Mouse (Mus musculus) kidney, postnatal 14 days (tissue): ENCODE data around the gene Abhd15.

Source experiments
- DNase-seq: peaks from one replicate; pipeline ENCODE4 v3.0.0; 2022; ENCODE audit warnings: mixed read lengths

Abhd15 gene

GRCm38 (mm10) chr11:77514832-77515636 lies at the start of gene Abhd15:
Abhd15 (plus strand) TSS chr11:77515121.
- peak; percentile 91 for DNase-seq

- no peak for DNase-seq
Observed at GRCm38 (mm10) chr11:77466544-77466943, 48.4 kb upstream of the Abhd15 start.

GRCm38 (mm10) chr11:77467157-77467556 lies 47.8 kb upstream of the Abhd15 start:
- peak; percentile 87 for DNase-seq

- DNase-seq, result peak; percentile 79
Observed at GRCm38 (mm10) chr11:77467784-77468183, 47.1 kb upstream of the Abhd15 start.

- no peak for DNase-seq
Observed at GRCm38 (mm10) chr11:77468397-77468796, 46.5 kb upstream of the Abhd15 start.

GRCm38 (mm10) chr11:77471407-77471806 lies 43.5 kb upstream of the Abhd15 start:
- no peak for DNase-seq

GRCm38 (mm10) chr11:77472775-77473174 lies 42.1 kb upstream of the Abhd15 start:
- DNase-seq, result no peak

- peak; percentile 6 for DNase-seq
Observed at GRCm38 (mm10) chr11:77476216-77476615, 38.7 kb upstream of the Abhd15 start.

- DNase-seq, result peak; percentile 20
Observed at GRCm38 (mm10) chr11:77476895-77477294, 38.0 kb upstream of the Abhd15 start.

GRCm38 (mm10) chr11:77483043-77483442 lies 31.9 kb upstream of the Abhd15 start:
- no peak for DNase-seq

GRCm38 (mm10) chr11:77483510-77484255 lies 31.2 kb upstream of the Abhd15 start:
- DNase-seq, result no peak

- no peak for DNase-seq
Observed at GRCm38 (mm10) chr11:77485229-77485628, 29.7 kb upstream of the Abhd15 start.

- peak; percentile 27 for DNase-seq
Observed at GRCm38 (mm10) chr11:77486798-77487197, 28.1 kb upstream of the Abhd15 start.

GRCm38 (mm10) chr11:77488771-77489581 lies 25.9 kb upstream of the Abhd15 start:
- peak; percentile 17 for DNase-seq

- peak; percentile 86 for DNase-seq
Observed at GRCm38 (mm10) chr11:77489591-77490235, 25.2 kb upstream of the Abhd15 start, which contains the start of gene Ankrd13b. Ankrd13b (minus strand) TSS chr11:77489678.

GRCm38 (mm10) chr11:77490451-77490850 lies 24.5 kb upstream of the Abhd15 start:
- DNase-seq, result peak; percentile 2

GRCm38 (mm10) chr11:77491123-77491501 lies 23.8 kb upstream of the Abhd15 start:
- peak; percentile 92 for DNase-seq

- peak; percentile 79 for DNase-seq
Observed at GRCm38 (mm10) chr11:77491502-77492291, 23.2 kb upstream of the Abhd15 start.

- DNase-seq, result peak; percentile 44
Observed at GRCm38 (mm10) chr11:77492311-77492871, 22.5 kb upstream of the Abhd15 start.

GRCm38 (mm10) chr11:77492911-77493332 lies 22.0 kb upstream of the Abhd15 start:
- peak; percentile 97 for DNase-seq
